Mouse (Mus musculus) liver, adult (tissue): ENCODE results near the gene Arhgef17.

Source experiments
- GATA4 ChIP-seq: IDR thresholded peaks from 2 replicates; pipeline ENCODE4 v1.6.1; 2014; ENCODE audit warnings: mild to moderate bottlenecking, low read length; ENCODE audit not compliant: insufficient replicate concordance

Gene Arhgef17

GRCm38 (mm10) chr7:100876771-100877170, 55.1 kb downstream of the Arhgef17 start:
- TF ChIP-seq GATA4 = no peak

GRCm38 (mm10) chr7:100876293-100876692, 55.6 kb downstream of the Arhgef17 start:
- no peak for TF ChIP-seq GATA4

DNA sequence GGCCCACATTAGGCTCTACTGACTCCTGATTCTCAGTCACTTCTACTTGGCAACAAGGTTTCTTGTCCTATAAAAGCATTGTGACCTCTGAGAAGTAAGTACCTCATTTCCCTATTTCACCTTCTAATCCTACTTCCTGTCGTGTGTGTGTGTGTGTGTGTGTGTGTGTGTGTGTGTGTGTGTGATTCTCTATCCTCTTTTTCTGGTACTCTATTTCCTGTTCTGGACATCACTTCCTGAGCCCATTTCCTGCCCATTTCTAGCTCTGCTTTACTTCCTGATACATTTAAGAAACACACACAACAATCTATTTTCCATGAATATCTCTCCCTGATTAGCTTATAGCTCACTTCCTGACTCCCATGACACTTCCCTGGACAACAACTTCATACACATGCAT, 56.1 kb downstream of the Arhgef17 start:
- peak; percentile 83 for TF ChIP-seq GATA4

- TF ChIP-seq GATA4 = no peak
Measured at GRCm38 (mm10) chr7:100873197-100873596, 58.7 kb downstream of the Arhgef17 start.

DNA sequence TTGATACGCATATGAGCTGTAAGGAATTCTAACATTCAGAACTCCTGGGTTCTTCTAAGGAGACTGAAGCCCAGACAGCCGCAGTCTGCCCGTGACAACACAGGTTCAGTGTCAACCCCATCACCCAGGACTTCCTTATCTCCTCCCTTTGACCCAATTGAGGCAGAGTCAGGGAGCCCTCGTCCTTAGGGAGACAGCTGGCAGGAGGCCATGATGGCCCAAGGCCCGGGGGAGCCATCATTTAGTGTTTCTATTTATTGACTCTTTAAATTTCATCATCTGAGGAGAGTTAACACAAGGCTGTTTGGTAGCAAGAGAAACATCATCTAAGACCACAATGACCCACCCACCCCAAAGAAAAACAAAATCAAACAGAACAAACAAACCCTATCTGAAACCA, 60.0 kb downstream of the Arhgef17 start:
- no peak for TF ChIP-seq GATA4

- TF ChIP-seq GATA4 = no peak
Measured at GRCm38 (mm10) chr7:100871355-100871754, 60.6 kb downstream of the Arhgef17 start.

GRCm38 (mm10) chr7:100869877-100870629, 61.9 kb downstream of the Arhgef17 start:
- TF ChIP-seq GATA4 = no peak

DNA sequence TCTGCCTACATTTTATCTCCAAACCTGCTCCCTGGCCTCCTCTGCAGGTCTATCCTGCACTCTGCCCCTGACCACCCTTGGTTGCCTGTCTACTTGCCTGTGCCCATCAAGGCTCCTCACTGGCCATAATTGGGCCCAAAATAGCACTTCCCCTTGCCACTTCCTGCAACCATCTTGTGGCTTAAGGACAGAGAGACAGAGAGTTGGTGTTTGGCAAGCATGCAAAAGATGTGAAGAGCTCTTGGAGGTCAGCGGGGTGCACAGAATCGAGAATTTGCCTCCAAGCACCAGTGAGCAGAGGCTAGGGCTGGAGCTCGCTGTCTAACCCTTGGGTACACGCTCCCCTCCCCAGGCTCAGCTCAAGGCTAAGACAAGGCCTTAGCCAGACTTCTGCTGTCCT, 63.4 kb downstream of the Arhgef17 start:
- no peak for TF ChIP-seq GATA4

DNA sequence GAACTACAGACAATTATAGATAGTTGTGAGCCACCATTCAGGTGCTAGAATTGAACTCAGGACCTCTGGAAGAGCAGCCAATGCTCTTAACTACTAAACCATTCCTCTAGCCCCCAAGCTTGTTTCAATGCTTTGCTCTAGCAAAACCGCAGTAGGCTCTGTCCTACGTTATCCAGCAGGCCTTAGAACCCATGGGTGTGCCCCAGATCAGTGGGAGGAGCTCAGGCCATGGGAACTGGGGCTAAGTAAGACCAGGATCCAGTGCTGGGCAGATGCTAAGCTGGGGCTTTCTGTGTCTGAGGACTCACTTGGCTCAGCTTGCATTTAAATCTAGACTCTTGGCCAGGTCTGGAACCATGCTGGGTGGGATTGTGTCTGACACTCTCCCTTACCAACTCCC, 64.3 kb downstream of the Arhgef17 start:
- TF ChIP-seq GATA4 = no peak

GRCm38 (mm10) chr7:100866675-100867074, 65.2 kb downstream of the Arhgef17 start:
- no peak for TF ChIP-seq GATA4

DNA sequence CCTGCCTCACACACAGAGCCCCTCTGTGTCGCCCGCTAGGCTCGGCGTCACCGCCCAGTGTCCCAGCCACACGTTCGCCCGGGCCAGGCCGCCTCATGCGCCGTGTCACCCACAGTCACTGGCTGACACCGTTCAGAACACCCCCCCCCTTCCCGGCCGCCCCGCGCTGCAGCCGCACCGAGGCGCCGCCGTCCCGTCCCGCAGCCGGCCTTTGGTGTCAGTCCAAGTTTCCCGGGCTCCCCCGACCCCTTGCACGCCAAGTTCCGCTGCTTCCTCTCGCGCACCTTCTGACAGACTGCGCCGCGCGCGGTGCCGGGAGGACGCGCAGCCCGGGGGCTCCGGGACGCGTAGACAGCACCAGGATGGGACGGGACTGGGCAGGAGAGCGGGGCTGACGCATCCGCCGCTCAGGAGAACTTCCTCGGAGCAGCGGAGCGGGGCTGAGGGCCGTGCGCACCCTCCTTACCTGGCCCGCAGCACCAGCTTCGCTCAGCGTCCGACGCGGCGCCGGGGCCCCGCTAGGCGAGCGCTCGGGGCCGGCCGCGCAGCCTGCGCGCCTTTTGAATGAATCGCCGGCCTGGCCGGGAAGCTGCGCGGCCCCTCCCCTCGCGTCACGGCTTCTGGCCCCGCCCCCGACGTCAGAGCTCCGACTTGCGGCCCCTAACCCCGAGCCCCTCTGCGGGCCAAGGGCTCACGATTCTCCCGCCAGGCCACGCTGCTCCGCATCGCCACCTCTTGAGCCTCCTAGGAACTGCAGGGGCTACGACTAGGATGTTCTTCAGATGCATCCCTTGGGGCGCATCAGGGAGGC, 68.9 kb downstream of the Arhgef17 start, which contains the start of gene Relt:
Gene Relt, minus strand, starts transcription at position 619 of the 811 bp plus-strand sequence.
- TF ChIP-seq GATA4 = no peak

GRCm38 (mm10) chr7:100862353-100862752, 69.6 kb downstream of the Arhgef17 start:
- TF ChIP-seq GATA4 = no peak

- no peak for TF ChIP-seq GATA4
Measured at GRCm38 (mm10) chr7:100861209-100861608, 70.7 kb downstream of the Arhgef17 start.

- TF ChIP-seq GATA4 = no peak
Measured at GRCm38 (mm10) chr7:100860450-100860849, 71.5 kb downstream of the Arhgef17 start.

- TF ChIP-seq GATA4 = no peak
Measured at GRCm38 (mm10) chr7:100855795-100856573, 75.9 kb downstream of the Arhgef17 start.
